Mouse (Mus musculus): ENCODE measurements around the gene Junb. TPM values are rescaled to one million over a fixed set of nuclear protein-coding genes. Genes with fewer than 3 reads are reported as not detected.

The Junb gene
- total RNA-seq, 1 experiment from 2014 or later: 33.2 TPM

- no peak for DNase-seq
Measured at GRCm38 (mm10) chr8:84970913-84971312, 7.6 kb downstream of the Junb start.

- DNase-seq: no peak
Measured at GRCm38 (mm10) chr8:84970135-84970790, 8.3 kb downstream of the Junb start.

GRCm38 (mm10) chr8:84969241-84970134, 9.0 kb downstream of the Junb start, which contains the start of the genes Gm49661, Prdx2 and Rnaseh2a:
Gm49661 (minus strand) TSS chr8:84969433.
Prdx2 (plus strand) TSS chr8:84969587.
Rnaseh2a (minus strand) TSS chr8:84969767.
- DNase-seq: peak; percentile 83

GRCm38 (mm10) chr8:84968650-84969049, 9.9 kb downstream of the Junb start:
- DNase-seq: no peak

- DNase-seq: no peak
Measured at GRCm38 (mm10) chr8:84967532-84968304, 10.8 kb downstream of the Junb start.

GRCm38 (mm10) chr8:84966603-84967002, 11.9 kb downstream of the Junb start:
- no peak for DNase-seq

- DNase-seq: peak; percentile 92
Measured at GRCm38 (mm10) chr8:84965731-84966291, 12.7 kb downstream of the Junb start.

- DNase-seq: no peak
Measured at GRCm38 (mm10) chr8:84963952-84964351, 14.6 kb downstream of the Junb start.

- DNase-seq: peak; percentile 61
Measured at GRCm38 (mm10) chr8:84959811-84960210, 18.7 kb downstream of the Junb start.

GRCm38 (mm10) chr8:84956768-84957167, 21.8 kb downstream of the Junb start:
- DNase-seq: peak; percentile 58

GRCm38 (mm10) chr8:84952612-84953255, 25.8 kb downstream of the Junb start:
- DNase-seq: peak; percentile 71

GRCm38 (mm10) chr8:84949753-84950152, 28.8 kb downstream of the Junb start:
- no peak for DNase-seq

- peak; percentile 56 for DNase-seq
Measured at GRCm38 (mm10) chr8:84947241-84947545, 31.3 kb downstream of the Junb start.

- DNase-seq: no peak
Measured at GRCm38 (mm10) chr8:84946528-84947240, 31.8 kb downstream of the Junb start, which contains the start of gene Rtbdn. Rtbdn (plus strand) TSS chr8:84946991.

- no peak for DNase-seq
Measured at GRCm38 (mm10) chr8:84945633-84946527, 32.6 kb downstream of the Junb start.

- DNase-seq: no peak
Measured at GRCm38 (mm10) chr8:84945235-84945632, 33.3 kb downstream of the Junb start.

- DNase-seq: peak; percentile 38
Measured at GRCm38 (mm10) chr8:84944478-84945160, 33.9 kb downstream of the Junb start.

GRCm38 (mm10) chr8:84943699-84944098, 34.8 kb downstream of the Junb start:
- no peak for DNase-seq

Measured in adrenal gland, postnatal 25 days (tissue).